Mouse (Mus musculus) ES-E14 (cell line): ENCODE measurements around the gene Ccnc.

Experiments used
- CHD2 ChIP-seq: IDR thresholded peaks from 2 replicates; pipeline ENCODE4 v1.6.1; 2014; ENCODE audit warnings: mild to moderate bottlenecking, low read depth, low read length, inconsistent platforms
- HCFC1 ChIP-seq: IDR thresholded peaks from 2 replicates; pipeline ENCODE4 v1.6.1; 2012; ENCODE audit warnings: low read length, inconsistent platforms, borderline replicate concordance; ENCODE audit not compliant: insufficient read depth
- MAFK ChIP-seq: IDR thresholded peaks from 2 replicates; pipeline ENCODE4 v1.6.1; 2014; ENCODE audit warnings: mild to moderate bottlenecking, low read depth, low read length, inconsistent platforms; ENCODE audit not compliant: insufficient read depth
- ZC3H11A ChIP-seq: IDR thresholded peaks from 2 replicates; pipeline ENCODE4 v1.6.1; 2012; ENCODE audit warnings: low read depth, mild to moderate bottlenecking, inconsistent platforms, low read length, borderline replicate concordance
- ZNF384 ChIP-seq: IDR thresholded peaks from 2 replicates; pipeline ENCODE4 v1.6.1; 2012; ENCODE audit warnings: low read depth, low read length, inconsistent platforms

GRCm38 (mm10) chr4:21763827-21764226 is 36.3 kb downstream of the Ccnc start:
- TF ChIP-seq ZC3H11A (no peak), MAFK (no peak), HCFC1 (no peak), CHD2 (no peak), ZNF384 (no peak)
